Mouse (Mus musculus): ENCODE measurements around the gene Parp14.

Parp14 gene

DNA sequence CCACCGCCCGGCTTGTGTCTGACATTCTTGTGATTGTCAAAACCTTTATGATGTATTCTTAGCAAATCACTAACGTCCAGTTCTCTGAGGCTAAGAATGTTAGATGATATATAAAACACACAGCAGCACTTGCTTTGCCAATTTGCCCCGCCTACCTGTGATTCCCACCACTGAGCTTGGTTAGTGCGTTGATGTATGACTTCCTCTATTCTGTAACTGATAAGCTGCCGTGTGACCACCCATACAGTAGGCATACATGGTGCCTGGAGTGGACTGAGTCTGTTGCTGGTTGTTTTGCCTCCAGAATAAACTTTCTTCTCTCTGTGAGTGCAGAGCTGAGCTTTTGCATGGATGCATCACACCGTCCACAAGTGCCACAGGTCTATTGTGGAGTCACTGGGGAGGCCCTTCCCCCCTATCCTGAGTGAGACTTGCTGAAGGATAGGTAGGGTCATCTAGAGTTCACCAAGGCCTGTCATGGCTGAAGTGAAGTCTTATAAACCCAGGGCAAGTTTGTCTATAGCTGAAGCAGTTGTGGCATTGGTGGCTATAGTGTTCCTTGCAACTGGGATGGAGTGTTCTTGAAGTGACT, 87.1 kb downstream of the Parp14 start:
- no peak for DNase-seq

DNA sequence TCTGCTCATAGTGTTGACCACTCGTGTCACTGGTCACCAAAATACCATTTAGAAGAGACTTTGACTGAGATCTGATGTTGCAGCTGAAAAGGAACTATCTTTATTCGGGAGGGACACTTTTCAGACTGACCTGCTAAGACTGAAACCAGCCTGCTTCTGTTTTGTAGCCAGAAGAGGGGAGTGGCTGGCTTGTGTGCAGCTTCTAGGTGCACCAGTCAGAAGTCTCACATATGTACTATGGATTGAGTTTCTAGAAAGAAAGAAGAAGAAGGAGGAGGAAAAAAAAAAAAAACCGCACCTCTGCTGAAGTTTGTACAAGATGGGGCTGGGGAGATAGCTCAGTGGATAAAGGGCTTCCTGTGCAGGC, 88.2 kb downstream of the Parp14 start:
- DNase-seq = no peak

Data from right cerebral cortex, postnatal 25 days (tissue).